Mouse (Mus musculus) forebrain, postnatal 0 days (tissue): ENCODE data around the gene Dnase2a. TPM values are rescaled to one million over a fixed set of nuclear protein-coding genes. Genes with fewer than 3 reads are reported as not detected.

ENCODE experiments used
- ATAC-seq: fragments of 200-750 bp; cut with Nextera tagmentation; 2 replicates; pipeline ENCODE4 v1.8.0; 2017; ENCODE audit warnings: mild to moderate bottlenecking, moderate library complexity
- DNase-seq: peaks from one replicate; pipeline ENCODE4 v3.0.0-alpha.2; 2015
- H3K27ac ChIP-seq: fragments of 300-500 bp; sonication (generic); 2 replicates; pipeline ENCODE4 v1.5.1; 2014; ENCODE audit warnings: low read depth, mild to moderate bottlenecking, antibody characterized with exemption, low read length, moderate library complexity, mixed read lengths
- H3K27me3 ChIP-seq: fragments of 300-500 bp; sonication (generic); 2 replicates; pipeline ENCODE4 v1.6.1; 2014; ENCODE audit warnings: mild to moderate bottlenecking, low read length, mixed read lengths; ENCODE audit not compliant: insufficient read depth
- H3K36me3 ChIP-seq: fragments of 300-500 bp; sonication (generic); 2 replicates; pipeline ENCODE4 v1.6.1; 2014; ENCODE audit warnings: mild to moderate bottlenecking, moderate library complexity; ENCODE audit not compliant: insufficient read depth
- H3K4me1 ChIP-seq: fragments of 300-500 bp; sonication (generic); 2 replicates; pipeline ENCODE4 v1.6.1; 2014; ENCODE audit warnings: antibody characterized with exemption; ENCODE audit not compliant: insufficient read depth
- H3K4me2 ChIP-seq: fragments of 300-500 bp; sonication (generic); 2 replicates; pipeline ENCODE4 v1.6.1; 2014; ENCODE audit warnings: low read depth, mild to moderate bottlenecking, moderate library complexity
- H3K4me3 ChIP-seq: fragments of 300-500 bp; sonication (generic); 2 replicates; pipeline ENCODE4 v1.5.1; 2014; ENCODE audit warnings: low read depth, low read length, mixed read lengths
- H3K9ac ChIP-seq: fragments of 300-500 bp; sonication (generic); 2 replicates; pipeline ENCODE4 v1.6.1; 2014; ENCODE audit warnings: mild to moderate bottlenecking
- H3K9me3 ChIP-seq: fragments of 300-500 bp; sonication (generic); 2 replicates; pipeline ENCODE4 v1.6.1; 2016; ENCODE audit warnings: low read length
- CTCF ChIP-seq: sonication (generic); IDR thresholded peaks from 2 replicates; pipeline ENCODE4 v1.5.1; 2016; ENCODE audit warnings: antibody characterized with exemption, control low read depth, low read depth
- WGBS: fragments of 180-500 bp; shearing (Covaris S2); extraction: QIAGEN DNeasy Blood & Tissue Kit; methylation state at CpG from one replicate; pipeline ENCODE4 v1.1.7; 2014; 5-methylcytosine and 5-hydroxymethylcytosine counted together
- polyA plus RNA-seq: library from polyadenylated mRNA; unstranded; fragments of >200 nt; fragmentation: Nextera tagmentation; extraction: Ambion mirVana; gene quantifications from 2 replicates; pipeline ENCODE4 v1.2.1, GENCODE M21; 2015
- total RNA-seq: library from RNA; depleted of rRNA; stranded (reverse); fragments of >200 nt; gene quantifications from 2 replicates; pipeline ENCODE4 v1.2.3, GENCODE M21; 2014

Dnase2a gene
- total and polyA plus RNA-seq, 2 experiments from 2014 or later, result 3.6 to 6.3 TPM

DNA sequence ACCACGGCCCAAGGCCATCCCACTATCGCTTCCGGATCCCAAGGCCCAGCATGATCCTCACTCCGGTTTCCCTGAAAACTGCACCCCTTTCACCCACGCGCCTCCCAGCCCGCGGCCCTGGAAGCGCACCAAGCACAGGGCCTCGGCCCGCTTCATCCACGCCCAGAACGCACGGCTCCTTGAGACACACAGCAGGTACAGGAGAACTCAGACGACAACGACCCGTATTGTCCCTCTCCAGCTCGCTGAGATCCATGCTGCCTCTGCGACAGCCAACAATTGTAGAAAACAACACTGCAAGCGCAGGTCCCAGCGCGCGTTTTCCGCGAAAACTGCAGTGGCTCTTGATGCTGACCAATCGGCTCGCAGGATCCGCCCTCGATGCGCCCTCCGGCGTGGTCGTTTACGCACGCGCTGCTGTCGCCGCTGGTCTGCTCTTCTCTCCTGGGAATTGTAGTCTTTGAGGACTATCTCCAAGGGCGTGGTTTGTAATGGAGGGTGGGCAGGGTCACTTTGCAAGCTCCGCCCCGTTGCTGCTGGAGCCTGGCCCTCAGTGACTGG, 57.5 kb downstream of the Dnase2a start:
- H3K4me1 ChIP-seq, result peaks cover 10% of the 10 kb centered on the region
- 0 out of 2 replicates have a peak overlapping the region, but pooled peaks have one; percentile 29 for H3K27ac ChIP-seq
- peak overlapping the region; percentile 64 for H3K9ac ChIP-seq
- H3K4me2 ChIP-seq, result peak overlapping the region; percentile 93
- H3K9me3 ChIP-seq, result no peaks in the 10 kb centered on the region
- TF ChIP-seq CTCF, result no peak
- 0 out of 2 replicates have a peak, but pooled peaks cover 2% of the 10 kb centered on the region for H3K36me3 ChIP-seq
- peak overlapping the region; percentile 62 for H3K4me3 ChIP-seq
- no peaks in the 10 kb centered on the region for H3K27me3 ChIP-seq
- DNase-seq (peak; percentile 97), ATAC-seq (peak; percentile 91)
- WGBS, result 1% methylated on average over 41 of the region's 41 CpGs

- H3K27ac ChIP-seq, result no peak overlapping the region
- DNase-seq (no peak), ATAC-seq (no peak)
- no peak overlapping the region for H3K9ac ChIP-seq
- WGBS, result 71% methylated on average over 3 of the region's 3 CpGs
- TF ChIP-seq CTCF, result no peak
- H3K4me1 ChIP-seq, result peaks cover 16% of the 10 kb centered on the region
- no peak overlapping the region for H3K4me2 ChIP-seq
- peaks cover 8% of the 10 kb centered on the region; the same call in 1 of the 2 replicates for H3K36me3 ChIP-seq
- H3K27me3 ChIP-seq, result no peaks in the 10 kb centered on the region
- no peaks in the 10 kb centered on the region for H3K9me3 ChIP-seq
- no peak overlapping the region for H3K4me3 ChIP-seq
These were observed 58.2 kb downstream of the Dnase2a start for GRCm38 (mm10) chr8:84966603-84967002.

- 87% methylated on average over 13 of the region's 13 CpGs for WGBS
- no peak overlapping the region for H3K9ac ChIP-seq
- DNase-seq, result no peak
- no peak overlapping the region for H3K4me2 ChIP-seq
- H3K36me3 ChIP-seq, result peaks cover 17% of the 10 kb centered on the region; the same call in 1 of the 2 replicates
- H3K9me3 ChIP-seq, result no peaks in the 10 kb centered on the region
- no peak for ATAC-seq
- H3K4me3 ChIP-seq, result no peak overlapping the region
- H3K27me3 ChIP-seq, result no peaks in the 10 kb centered on the region
- peaks cover 16% of the 10 kb centered on the region for H3K4me1 ChIP-seq
- H3K27ac ChIP-seq, result no peak overlapping the region
- TF ChIP-seq CTCF, result no peak
These were observed 59.4 kb downstream of the Dnase2a start for GRCm38 (mm10) chr8:84967532-84968304.

GRCm38 (mm10) chr8:84968650-84969049, 60.3 kb downstream of the Dnase2a start:
- Histone ChIP-seq H3K36me3 (peaks cover 26% of the 10 kb centered on the region), H3K4me3 (peak overlapping the region; percentile 85), H3K4me1 (peaks cover 16% of the 10 kb centered on the region), H3K9ac (peak overlapping the region; percentile 97), H3K27me3 (no peaks in the 10 kb centered on the region), H3K4me2 (peak overlapping the region; percentile 91), H3K27ac (peak overlapping the region; percentile 89), H3K9me3 (no peaks in the 10 kb centered on the region)
- 14% methylated on average over 2 of the region's 2 CpGs for WGBS
- no peak for TF ChIP-seq CTCF
- DNase-seq (peak; percentile 20), ATAC-seq (no peak)

GRCm38 (mm10) chr8:84969241-84970134, 61.1 kb downstream of the Dnase2a start, which contains the start of the genes Gm49661, Prdx2 and Rnaseh2a:
TSS of gene Gm49661 (minus strand) at chr8:84969433.
TSS of gene Prdx2 (plus strand) at chr8:84969587.
TSS of gene Rnaseh2a (minus strand) at chr8:84969767.
- 0 out of 2 replicates have a peak, but pooled peaks have one; percentile 8 for TF ChIP-seq CTCF
- DNase-seq, result peak; percentile 92
- H3K36me3 ChIP-seq, result peaks cover 28% of the 10 kb centered on the region
- WGBS, result 2% methylated on average over 56 of the region's 56 CpGs
- H3K4me1 ChIP-seq, result peaks cover 16% of the 10 kb centered on the region
- H3K27ac ChIP-seq, result peak within 1 kb of the TSS; percentile 89
- peak within 1 kb of the TSS; percentile 85 for H3K4me3 ChIP-seq
- H3K4me2 ChIP-seq, result peak within 1 kb of the TSS; percentile 91
- no peaks in the 10 kb centered on the region for H3K27me3 ChIP-seq
- H3K9me3 ChIP-seq, result no peaks in the 10 kb centered on the region
- ATAC-seq, result peak; percentile 81
- H3K9ac ChIP-seq, result peak within 1 kb of the TSS; percentile 97

- TF ChIP-seq CTCF, result no peak
- peak overlapping the region; percentile 91 for H3K4me2 ChIP-seq
- H3K9me3 ChIP-seq, result no peaks in the 10 kb centered on the region
- peak overlapping the region; percentile 97 for H3K9ac ChIP-seq
- WGBS, result 5% methylated on average over 21 of the region's 21 CpGs
- ATAC-seq (no peak), DNase-seq (no peak)
- peak overlapping the region; percentile 85 for H3K4me3 ChIP-seq
- H3K27ac ChIP-seq, result peak overlapping the region; percentile 89
- no peaks in the 10 kb centered on the region for H3K27me3 ChIP-seq
- peaks cover 10% of the 10 kb centered on the region for H3K4me1 ChIP-seq
- H3K36me3 ChIP-seq, result peaks cover 32% of the 10 kb centered on the region
These were observed 61.9 kb downstream of the Dnase2a start for GRCm38 (mm10) chr8:84970135-84970790.
